Mouse (Mus musculus): ENCODE data around the gene Hils1. TPM values are rescaled to one million over a fixed set of nuclear protein-coding genes. Genes with fewer than 3 reads are reported as not detected.

Gene Hils1
- not detected in 2 replicates for polyA plus RNA-seq (2014; fragmentation: Nextera tagmentation; extraction: Ambion mirVana)

DNA sequence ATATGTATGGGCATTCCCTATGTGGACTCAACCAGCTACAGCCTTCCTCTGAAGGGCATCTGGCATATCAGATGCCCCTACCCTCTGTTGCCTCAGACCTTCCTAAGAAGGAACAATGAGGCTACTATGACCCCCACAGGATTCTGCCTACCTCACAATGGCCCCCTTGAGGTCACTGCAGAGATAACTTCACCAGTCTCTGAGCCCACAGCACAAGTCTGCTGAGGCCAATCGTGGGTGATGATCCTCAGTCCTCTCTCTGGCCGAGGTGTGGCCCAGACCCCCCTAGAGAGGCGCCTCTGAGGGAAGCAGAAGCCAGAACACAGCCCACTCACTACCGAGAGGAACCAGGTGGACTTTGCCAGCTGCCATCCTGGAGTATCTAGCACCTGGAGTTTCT lies at the start of gene Hils1:
Gene Hils1, plus strand, starts transcription at position 175 of the 400 bp plus-strand sequence.
- H3K4me1 ChIP-seq (ENCODE audit: control insufficient read depth, insufficient read depth, low read length): no peaks in the 10 kb centered on the region
- no peaks in the 10 kb centered on the region for H3K36me3 ChIP-seq (ENCODE audit: control insufficient read depth, insufficient read depth, low read length)
- no peak within 1 kb of the TSS for H3K4me2 ChIP-seq (ENCODE audit: low read depth, low read length)
- ATAC-seq (ENCODE audit: low read depth): no peak
- no peak within 1 kb of the TSS for H3K27ac ChIP-seq (ENCODE audit: low read depth, low read length)
- no peak within 1 kb of the TSS for H3K9ac ChIP-seq (replicated peaks; ENCODE audit: low read depth, low read length)
- no peak within 1 kb of the TSS for H3K4me3 ChIP-seq (ENCODE audit: low read depth, low read length)
- H3K27me3 ChIP-seq (ENCODE audit: control insufficient read depth, insufficient read depth, low read length): no peaks in the 10 kb centered on the region
- 61% methylated on average over 4 of the region's 4 CpGs for WGBS
- H3K9me3 ChIP-seq (ENCODE audit: control insufficient read depth, low read length): no peaks in the 10 kb centered on the region

DNA sequence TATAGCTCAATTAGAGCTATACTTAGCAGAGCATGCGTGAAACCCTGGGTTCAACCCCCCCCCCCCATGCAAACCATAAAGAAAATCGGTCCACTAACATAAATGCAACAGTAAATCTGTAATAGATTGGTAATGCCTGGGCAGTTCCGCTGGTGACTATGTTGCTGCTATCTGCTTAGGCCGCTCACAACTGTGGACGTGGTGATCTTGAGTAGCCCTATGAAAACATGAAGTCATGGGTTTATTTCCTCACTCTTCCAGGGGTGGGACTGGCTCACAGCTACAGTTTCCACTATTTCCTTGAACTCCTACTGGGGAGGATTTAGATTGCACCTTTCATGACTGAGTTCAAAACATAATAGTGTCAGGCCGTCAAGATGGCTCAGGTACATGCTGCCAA lies 49.7 kb upstream of the Hils1 start:
- no peaks in the 10 kb centered on the region for H3K9me3 ChIP-seq (ENCODE audit: control insufficient read depth, low read length)
- H3K36me3 ChIP-seq (ENCODE audit: control insufficient read depth, insufficient read depth, low read length): no peaks in the 10 kb centered on the region
- H3K9ac ChIP-seq (replicated peaks; ENCODE audit: low read depth, low read length): no peak overlapping the region
- no peak overlapping the region for H3K27ac ChIP-seq (ENCODE audit: low read depth, low read length)
- 80% methylated on average over 6 of the region's 6 CpGs for WGBS
- no peak overlapping the region for H3K4me2 ChIP-seq (ENCODE audit: low read depth, low read length)
- H3K4me3 ChIP-seq (ENCODE audit: low read depth, low read length): no peak overlapping the region
- no peak for ATAC-seq (ENCODE audit: low read depth)
- no peaks in the 10 kb centered on the region for H3K4me1 ChIP-seq (ENCODE audit: control insufficient read depth, insufficient read depth, low read length)
- H3K27me3 ChIP-seq (ENCODE audit: control insufficient read depth, insufficient read depth, low read length): no peaks in the 10 kb centered on the region

DNA sequence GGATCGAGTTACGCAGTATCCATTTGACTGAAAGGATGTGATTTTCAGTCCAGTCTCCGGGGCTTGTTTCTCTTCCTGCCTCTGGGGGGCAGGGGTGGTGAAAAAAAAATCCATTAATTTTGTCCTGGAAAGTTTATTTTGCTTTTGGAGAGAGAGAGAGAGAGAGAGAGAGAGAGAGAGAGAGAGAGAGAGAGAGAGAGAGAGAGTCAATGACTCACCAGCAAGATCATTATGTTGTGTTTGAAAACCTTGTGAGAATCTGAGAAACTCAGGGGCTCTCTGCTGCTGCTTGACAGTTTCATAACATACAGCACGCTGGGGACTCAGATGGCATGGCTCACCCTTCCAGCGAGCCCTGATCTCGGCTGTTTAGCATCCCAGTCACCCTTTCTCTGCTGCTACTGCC lies 46.4 kb upstream of the Hils1 start:
- no peak overlapping the region for H3K9ac ChIP-seq (replicated peaks; ENCODE audit: low read depth, low read length)
- WGBS: 52% methylated on average over 6 of the region's 6 CpGs
- H3K27ac ChIP-seq (ENCODE audit: low read depth, low read length): no peak overlapping the region
- no peak for ATAC-seq (ENCODE audit: low read depth)
- no peaks in the 10 kb centered on the region for H3K9me3 ChIP-seq (ENCODE audit: control insufficient read depth, low read length)
- no peak overlapping the region for H3K4me2 ChIP-seq (ENCODE audit: low read depth, low read length)
- no peak overlapping the region for H3K4me3 ChIP-seq (ENCODE audit: low read depth, low read length)
- H3K27me3 ChIP-seq (ENCODE audit: control insufficient read depth, insufficient read depth, low read length): no peaks in the 10 kb centered on the region
- H3K36me3 ChIP-seq (ENCODE audit: control insufficient read depth, insufficient read depth, low read length): no peaks in the 10 kb centered on the region
- H3K4me1 ChIP-seq (ENCODE audit: control insufficient read depth, insufficient read depth, low read length): no peaks in the 10 kb centered on the region; the same call in 1 of the 2 replicates

DNA sequence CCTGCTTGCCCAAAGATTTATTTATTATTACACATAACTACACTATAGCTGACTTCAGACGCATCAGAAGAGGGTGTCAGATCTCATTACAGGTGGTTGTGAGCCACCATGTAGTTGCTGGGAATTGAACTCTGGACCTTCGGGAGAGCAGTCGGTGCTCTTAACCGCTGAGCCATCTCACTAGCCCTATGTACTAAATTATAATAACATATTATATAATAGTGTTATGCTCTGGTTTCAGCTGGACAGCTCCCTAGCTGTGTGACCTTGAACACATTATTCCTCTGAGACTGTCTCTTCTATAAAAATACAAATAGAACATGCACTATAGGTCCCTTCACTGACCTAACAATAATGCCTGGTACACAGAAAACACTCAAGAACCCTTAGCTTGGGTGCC lies 42.4 kb upstream of the Hils1 start:
- no peak overlapping the region for H3K4me2 ChIP-seq (ENCODE audit: low read depth, low read length)
- H3K9ac ChIP-seq (replicated peaks; ENCODE audit: low read depth, low read length): no peak overlapping the region

DNA sequence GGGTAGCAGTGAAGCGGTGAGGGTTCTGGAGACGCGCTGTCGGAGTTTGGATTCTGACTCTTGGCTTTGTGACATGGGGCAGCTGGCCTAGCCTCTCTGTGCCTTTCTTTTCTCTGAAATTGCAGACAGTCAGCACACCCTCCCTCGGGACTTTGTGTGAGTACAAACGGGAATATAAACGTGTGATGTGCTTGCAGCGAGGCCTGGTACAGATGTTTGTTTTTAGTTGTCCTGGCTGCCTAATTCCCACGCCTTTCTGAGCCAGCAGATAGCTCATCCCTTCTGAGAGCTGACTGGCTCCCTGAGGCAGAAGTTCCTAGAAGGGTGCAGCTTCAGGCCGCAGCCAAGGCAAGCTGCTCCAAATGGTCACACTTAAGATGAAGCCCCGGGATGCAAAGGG lies 41.0 kb upstream of the Hils1 start:
- no peak for ATAC-seq (ENCODE audit: low read depth)
- Histone ChIP-seq H3K4me1 (ENCODE audit: control insufficient read depth, insufficient read depth, low read length) (peaks cover 3% of the 10 kb centered on the region; the same call in 1 of the 2 replicates), H3K9ac (replicated peaks; ENCODE audit: low read depth, low read length) (no peak overlapping the region), H3K27ac (ENCODE audit: low read depth, low read length) (no peak overlapping the region), H3K36me3 (ENCODE audit: control insufficient read depth, insufficient read depth, low read length) (no peaks in the 10 kb centered on the region), H3K27me3 (ENCODE audit: control insufficient read depth, insufficient read depth, low read length) (no peaks in the 10 kb centered on the region), H3K4me2 (ENCODE audit: low read depth, low read length) (no peak overlapping the region), H3K4me3 (ENCODE audit: low read depth, low read length) (no peak overlapping the region), H3K9me3 (ENCODE audit: control insufficient read depth, low read length) (no peaks in the 10 kb centered on the region)
- WGBS: 64% methylated on average over 11 of the region's 11 CpGs

More for the DNA sequence above, 42.4 kb upstream of the Hils1 start:
- H3K9me3 ChIP-seq (ENCODE audit: control insufficient read depth, low read length): no peaks in the 10 kb centered on the region
- no peak overlapping the region for H3K27ac ChIP-seq (ENCODE audit: low read depth, low read length)
- no peaks in the 10 kb centered on the region for H3K36me3 ChIP-seq (ENCODE audit: control insufficient read depth, insufficient read depth, low read length)
- peaks cover 3% of the 10 kb centered on the region; the same call in 1 of the 2 replicates for H3K4me1 ChIP-seq (ENCODE audit: control insufficient read depth, insufficient read depth, low read length)
- no peak for ATAC-seq (ENCODE audit: low read depth)
- H3K27me3 ChIP-seq (ENCODE audit: control insufficient read depth, insufficient read depth, low read length): no peaks in the 10 kb centered on the region
- no peak overlapping the region for H3K4me3 ChIP-seq (ENCODE audit: low read depth, low read length)
- WGBS: 95% methylated on average over 4 of the region's 4 CpGs

DNA sequence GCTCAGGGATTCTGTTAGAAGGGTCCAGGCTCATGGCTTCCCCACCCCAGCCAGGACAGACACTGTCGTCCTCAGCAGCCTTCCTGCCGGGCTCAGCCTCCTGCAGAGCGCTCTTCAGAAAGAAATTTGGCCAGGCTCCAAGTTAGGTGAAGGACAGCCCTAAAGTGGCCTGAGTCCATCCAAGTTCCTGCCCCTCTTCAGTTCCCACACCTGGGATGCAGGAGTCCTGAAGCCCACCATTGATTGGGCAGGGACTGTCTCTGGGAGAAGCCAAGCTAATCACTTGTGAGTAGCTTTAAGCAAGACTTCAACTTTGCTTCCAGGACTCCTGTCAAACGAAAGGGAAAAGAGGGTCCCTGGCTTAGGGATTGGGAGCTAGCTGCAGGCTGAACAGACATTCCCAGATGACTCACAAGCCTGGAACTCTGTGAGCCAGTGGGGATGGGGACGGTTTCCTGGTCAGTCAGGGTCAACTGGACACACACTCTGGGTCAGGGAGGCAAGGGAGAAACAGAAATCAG lies 39.6 kb upstream of the Hils1 start:
- H3K27ac ChIP-seq (ENCODE audit: low read depth, low read length): no peak overlapping the region
- WGBS: 26% methylated on average over 5 of the region's 5 CpGs
- H3K27me3 ChIP-seq (ENCODE audit: control insufficient read depth, insufficient read depth, low read length): no peaks in the 10 kb centered on the region
- H3K9me3 ChIP-seq (ENCODE audit: control insufficient read depth, low read length): no peaks in the 10 kb centered on the region
- ATAC-seq (ENCODE audit: low read depth): no peak
- H3K4me2 ChIP-seq (ENCODE audit: low read depth, low read length): no peak overlapping the region
- no peaks in the 10 kb centered on the region for H3K36me3 ChIP-seq (ENCODE audit: control insufficient read depth, insufficient read depth, low read length)
- H3K4me1 ChIP-seq (ENCODE audit: control insufficient read depth, insufficient read depth, low read length): peaks cover 3% of the 10 kb centered on the region; the same call in 1 of the 2 replicates
- no peak overlapping the region for H3K9ac ChIP-seq (replicated peaks; ENCODE audit: low read depth, low read length)
- H3K4me3 ChIP-seq (ENCODE audit: low read depth, low read length): no peak overlapping the region

DNA sequence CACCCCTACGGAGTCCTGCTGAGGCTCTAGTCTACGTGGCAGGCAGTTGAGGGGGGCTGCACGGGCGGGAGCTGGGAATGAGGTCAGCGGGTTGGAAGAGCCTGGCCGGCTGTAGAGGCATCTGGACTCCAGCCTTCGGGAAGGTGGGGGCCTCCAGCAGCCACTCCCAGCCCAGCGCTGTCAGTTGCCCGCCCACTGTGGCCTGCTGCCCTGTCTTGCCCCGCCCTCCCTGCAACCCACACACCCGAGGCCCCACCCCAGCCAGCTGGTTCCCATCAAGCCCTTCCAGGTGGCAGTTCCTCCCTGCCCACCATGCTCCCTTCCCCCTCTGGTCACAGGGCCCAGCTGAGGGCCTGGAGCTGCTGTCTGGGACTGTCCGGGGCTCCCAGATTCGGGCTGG lies 38.6 kb upstream of the Hils1 start:
- H3K9ac ChIP-seq (replicated peaks; ENCODE audit: low read depth, low read length): no peak overlapping the region
- no peak overlapping the region for H3K4me2 ChIP-seq (ENCODE audit: low read depth, low read length)
- peaks cover 3% of the 10 kb centered on the region; the same call in 1 of the 2 replicates for H3K4me1 ChIP-seq (ENCODE audit: control insufficient read depth, insufficient read depth, low read length)
- H3K27ac ChIP-seq (ENCODE audit: low read depth, low read length): no peak overlapping the region
- WGBS: 4% methylated on average over 13 of the region's 13 CpGs
- H3K4me3 ChIP-seq (ENCODE audit: low read depth, low read length): no peak overlapping the region
- H3K9me3 ChIP-seq (ENCODE audit: control insufficient read depth, low read length): no peaks in the 10 kb centered on the region
- ATAC-seq (ENCODE audit: low read depth): peak; percentile 68
- no peaks in the 10 kb centered on the region for H3K36me3 ChIP-seq (ENCODE audit: control insufficient read depth, insufficient read depth, low read length)
- 0 out of 2 replicates have a peak, but pooled peaks cover 2% of the 10 kb centered on the region for H3K27me3 ChIP-seq (ENCODE audit: control insufficient read depth, insufficient read depth, low read length)

DNA sequence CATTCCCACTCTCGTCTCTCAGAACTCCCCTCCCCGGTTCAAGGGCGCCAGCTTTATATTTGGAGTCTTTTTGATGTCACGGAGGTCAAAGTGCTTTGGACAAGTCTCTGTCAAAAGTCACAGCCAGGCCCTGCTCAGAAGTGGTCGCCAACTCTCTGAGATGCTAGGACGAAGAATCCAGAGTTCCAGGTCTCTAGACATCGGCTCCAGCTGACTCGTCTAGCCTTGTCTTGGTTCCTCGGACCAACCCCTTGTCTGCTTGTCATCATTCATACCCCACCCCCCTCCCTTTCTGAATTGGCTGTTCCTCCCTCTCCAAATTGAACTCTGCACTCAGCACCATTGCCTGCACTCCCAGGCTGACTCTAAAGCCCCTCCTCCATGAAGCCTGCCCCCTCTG lies 37.8 kb upstream of the Hils1 start:
- H3K27me3 ChIP-seq (ENCODE audit: control insufficient read depth, insufficient read depth, low read length): 0 out of 2 replicates have a peak, but pooled peaks cover 5% of the 10 kb centered on the region
- H3K4me2 ChIP-seq (ENCODE audit: low read depth, low read length): no peak overlapping the region
- WGBS: 64% methylated on average over 9 of the region's 9 CpGs
- no peak overlapping the region for H3K4me3 ChIP-seq (ENCODE audit: low read depth, low read length)
- H3K36me3 ChIP-seq (ENCODE audit: control insufficient read depth, insufficient read depth, low read length): no peaks in the 10 kb centered on the region
- no peak for ATAC-seq (ENCODE audit: low read depth)
- no peak overlapping the region for H3K27ac ChIP-seq (ENCODE audit: low read depth, low read length)
- no peaks in the 10 kb centered on the region for H3K9me3 ChIP-seq (ENCODE audit: control insufficient read depth, low read length)
- no peak overlapping the region for H3K9ac ChIP-seq (replicated peaks; ENCODE audit: low read depth, low read length)
- 0 out of 2 replicates have a peak, but pooled peaks cover 3% of the 10 kb centered on the region for H3K4me1 ChIP-seq (ENCODE audit: control insufficient read depth, insufficient read depth, low read length)

DNA sequence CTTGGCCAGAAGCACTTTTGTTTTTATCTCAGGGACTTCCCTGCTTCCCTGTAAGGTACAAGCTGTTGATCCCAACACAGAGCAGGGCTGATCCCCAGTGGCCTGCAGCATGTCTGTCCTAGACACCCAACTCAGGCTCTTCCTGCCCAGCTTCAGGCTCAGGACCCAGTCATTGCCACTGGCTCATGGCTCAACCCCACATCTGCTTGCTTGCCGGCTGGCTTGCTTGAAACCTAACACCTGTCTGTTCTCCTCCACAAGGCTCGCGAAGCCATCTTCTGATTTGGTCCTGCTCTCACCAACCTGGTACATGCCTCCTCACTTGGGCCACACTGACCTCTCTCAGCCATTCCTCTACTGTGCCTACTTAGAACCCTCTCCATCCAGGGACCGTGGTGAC lies 37.2 kb upstream of the Hils1 start:
- no peak for ATAC-seq (ENCODE audit: low read depth)
- no peak overlapping the region for H3K9ac ChIP-seq (replicated peaks; ENCODE audit: low read depth, low read length)
- H3K4me1 ChIP-seq (ENCODE audit: control insufficient read depth, insufficient read depth, low read length): 0 out of 2 replicates have a peak, but pooled peaks cover 3% of the 10 kb centered on the region
- WGBS: 63% methylated on average over 4 of the region's 4 CpGs
- 0 out of 2 replicates have a peak, but pooled peaks cover 5% of the 10 kb centered on the region for H3K27me3 ChIP-seq (ENCODE audit: control insufficient read depth, insufficient read depth, low read length)
- no peaks in the 10 kb centered on the region for H3K36me3 ChIP-seq (ENCODE audit: control insufficient read depth, insufficient read depth, low read length)
- H3K9me3 ChIP-seq (ENCODE audit: control insufficient read depth, low read length): no peaks in the 10 kb centered on the region
- H3K4me3 ChIP-seq (ENCODE audit: low read depth, low read length): no peak overlapping the region
- H3K4me2 ChIP-seq (ENCODE audit: low read depth, low read length): no peak overlapping the region
- no peak overlapping the region for H3K27ac ChIP-seq (ENCODE audit: low read depth, low read length)

Data from neural tube, embryonic 14.5 days (tissue).